Mouse (Mus musculus) lung, adult 18-20 months (tissue): ENCODE measurements around the gene Tfap4.
"Not testable (repeated sequence)": the region's sequence is repeated elsewhere in the genome, so short reads cannot be mapped to it uniquely, and the experiment has no call there.

Source experiments
- DNase-seq, 2 experiments: peaks; one replicate each; pipeline ENCODE4 v3.0.0; 2022; ENCODE audit warnings: mixed read lengths in 2 of 2

The Tfap4 gene

GRCm38 (mm10) chr16:4592909-4593875 lies 33.5 kb upstream of the Tfap4 start:
- DNase-seq = peak; percentile 60 to 68

- DNase-seq = no peak
Observed at GRCm38 (mm10) chr16:4590236-4590635, 30.6 kb upstream of the Tfap4 start.

- peak in 1 of 2 experiments; percentile 44 for DNase-seq
Observed at GRCm38 (mm10) chr16:4587516-4588210, 28.0 kb upstream of the Tfap4 start.

GRCm38 (mm10) chr16:4586531-4587123 lies 27.0 kb upstream of the Tfap4 start:
- DNase-seq = peak; percentile 99

GRCm38 (mm10) chr16:4585642-4586530 lies 26.2 kb upstream of the Tfap4 start:
- DNase-seq = no peak

GRCm38 (mm10) chr16:4584438-4584837 lies 24.8 kb upstream of the Tfap4 start:
- DNase-seq = no peak

GRCm38 (mm10) chr16:4583807-4584206 lies 24.2 kb upstream of the Tfap4 start:
- no peak for DNase-seq

- DNase-seq = not testable (repeated sequence)
Observed at GRCm38 (mm10) chr16:4581179-4581578, 21.5 kb upstream of the Tfap4 start.

- DNase-seq = no peak
Observed at GRCm38 (mm10) chr16:4578630-4579029, 19.0 kb upstream of the Tfap4 start.

GRCm38 (mm10) chr16:4576873-4577272 lies 17.2 kb upstream of the Tfap4 start:
- no peak for DNase-seq

- no peak for DNase-seq
Observed at GRCm38 (mm10) chr16:4576038-4576437, 16.4 kb upstream of the Tfap4 start.

- no peak for DNase-seq
Observed at GRCm38 (mm10) chr16:4570737-4571136, 11.1 kb upstream of the Tfap4 start.

- peak; percentile 79 to 86 for DNase-seq
Observed at GRCm38 (mm10) chr16:4567912-4568311, 8.3 kb upstream of the Tfap4 start.

GRCm38 (mm10) chr16:4560145-4560952 lies 695 bp upstream of the Tfap4 start:
- peak; percentile 79 to 85 for DNase-seq

- peak; percentile 62 to 73 for DNase-seq
Observed at GRCm38 (mm10) chr16:4558980-4559631, 548 bp downstream of the Tfap4 start.

GRCm38 (mm10) chr16:4558384-4558979 lies 1.2 kb downstream of the Tfap4 start:
- DNase-seq = peak; percentile 91 to 92

- peak; percentile 77 to 82 for DNase-seq
Observed at GRCm38 (mm10) chr16:4557949-4558348, 1.7 kb downstream of the Tfap4 start.

GRCm38 (mm10) chr16:4557085-4557484 lies 2.6 kb downstream of the Tfap4 start:
- no peak for DNase-seq

- no peak for DNase-seq
Observed at GRCm38 (mm10) chr16:4555555-4555954, 4.1 kb downstream of the Tfap4 start.

- no peak for DNase-seq
Observed at GRCm38 (mm10) chr16:4552829-4553550, 6.7 kb downstream of the Tfap4 start.
